Mouse (Mus musculus) MEL (cell line): ENCODE data around the gene Cpsf6. TPM values are rescaled to one million over a fixed set of nuclear protein-coding genes. Genes with fewer than 3 reads are reported as not detected.

Experiments used
- DNase-seq: peaks from one replicate; pipeline ENCODE4 v3.0.0; 2011; ENCODE audit warnings: low read depth, low spot score
- H3K27ac ChIP-seq: 2 replicates; pipeline ENCODE4 v1.5.1; 2012; ENCODE audit warnings: low read depth, mild to moderate bottlenecking, control low read depth, low read length, moderate library complexity; ENCODE audit not compliant: control insufficient read depth
- H3K27me3 ChIP-seq, 2 experiments: fragments of 150-350 bp in 1 of 2; sonication (generic) in 1 of 2; 2 replicates each; pipeline ENCODE4 v1.6.1; 2012; ENCODE audit warnings: low read length in 2 of 2, mild to moderate bottlenecking in 2 of 2, improper control_type of control experiment in 1 of 2, moderate library complexity in 1 of 2; ENCODE audit not compliant: insufficient read depth in 2 of 2, control insufficient read depth in 1 of 2
- H3K36me3 ChIP-seq, 2 experiments: 2 replicates each; pipeline ENCODE4 v1.6.1; 2012 to 2014; ENCODE audit warnings: low read length in 2 of 2, improper control_type of control experiment in 1 of 2, inconsistent platforms in 1 of 2, mild to moderate bottlenecking in 1 of 2; ENCODE audit not compliant: insufficient read depth in 2 of 2, control insufficient read depth in 1 of 2
- H3K4me1 ChIP-seq, 2 experiments: fragments of 150-350 bp in 1 of 2; sonication (generic) in 1 of 2; 2 replicates each; pipeline ENCODE4 v1.6.1; 2012; ENCODE audit warnings: low read length in 2 of 2, improper control_type of control experiment in 1 of 2, mild to moderate bottlenecking in 1 of 2; ENCODE audit not compliant: insufficient read depth in 2 of 2, control insufficient read depth in 1 of 2
- H3K4me3 ChIP-seq, 2 experiments: fragments of 150-350 bp in 1 of 2; sonication (generic) in 1 of 2; 2 replicates each; pipeline ENCODE4 v1.5.1; 2012; ENCODE audit warnings: low read depth in 2 of 2, low read length in 2 of 2, mild to moderate bottlenecking in 2 of 2, moderate library complexity in 2 of 2, control low read depth in 1 of 2, improper control_type of control experiment in 1 of 2; ENCODE audit not compliant: control insufficient read depth in 1 of 2, insufficient read depth in 1 of 2
- H3K79me2 ChIP-seq: 2 replicates; pipeline ENCODE4 v1.6.1; 2012; ENCODE audit warnings: mild to moderate bottlenecking, low read length, moderate library complexity; ENCODE audit not compliant: control insufficient read depth, poor library complexity, insufficient read depth
- H3K9ac ChIP-seq: 2 replicates; pipeline ENCODE4 v1.6.1; 2012; ENCODE audit warnings: low read depth, mild to moderate bottlenecking, control low read depth, low read length, moderate library complexity; ENCODE audit not compliant: control insufficient read depth, poor library complexity, severe bottlenecking
- H3K9me3 ChIP-seq: fragments of 150-350 bp; sonication (generic); replicated peaks from 2 replicates; pipeline ENCODE4 v1.6.1; 2012; ENCODE audit warnings: mild to moderate bottlenecking, low read length, improper control_type of control experiment, moderate library complexity; ENCODE audit not compliant: insufficient read depth
- BHLHE40 ChIP-seq: IDR thresholded peaks from 2 replicates; pipeline ENCODE4 v1.6.1; 2012; ENCODE audit warnings: low read depth, mild to moderate bottlenecking, inconsistent platforms, low read length, improper control_type of control experiment, borderline replicate concordance
- CHD1 ChIP-seq: IDR thresholded peaks from 2 replicates; pipeline ENCODE4 v1.6.1; 2012; ENCODE audit warnings: low read depth, mild to moderate bottlenecking, inconsistent platforms, low read length, improper control_type of control experiment
- ELF1 ChIP-seq: IDR thresholded peaks from 2 replicates; pipeline ENCODE4 v1.6.1; 2014; ENCODE audit warnings: low read depth, mild to moderate bottlenecking, inconsistent platforms, low read length, improper control_type of control experiment, moderate library complexity
- EP300 ChIP-seq, 2 experiments: IDR thresholded peaks; 2 replicates each; pipeline ENCODE4 v1.6.1; 2011; ENCODE audit warnings: improper control_type of control experiment in 2 of 2, low read length in 2 of 2, low read depth in 1 of 2, mild to moderate bottlenecking in 1 of 2
- ETS1 ChIP-seq: IDR thresholded peaks from 2 replicates; pipeline ENCODE4 v1.6.1; 2012; ENCODE audit warnings: low read depth, mild to moderate bottlenecking, inconsistent platforms, low read length, improper control_type of control experiment, moderate library complexity
- GABPA ChIP-seq: IDR thresholded peaks from 2 replicates; pipeline ENCODE4 v1.6.1; 2012; ENCODE audit warnings: low read depth, mild to moderate bottlenecking, inconsistent platforms, low read length, improper control_type of control experiment, moderate library complexity
- GATA1 ChIP-seq: IDR thresholded peaks from 2 replicates; pipeline ENCODE4 v1.6.1; 2011; ENCODE audit warnings: low read depth, low read length, improper control_type of control experiment
- JUND ChIP-seq: IDR thresholded peaks from 2 replicates; pipeline ENCODE4 v1.6.1; 2011; ENCODE audit warnings: low read depth, mild to moderate bottlenecking, improper control_type of control experiment, low read length
- MAFK ChIP-seq: IDR thresholded peaks from 2 replicates; pipeline ENCODE4 v1.6.1; 2011; ENCODE audit warnings: low read depth, mild to moderate bottlenecking, low read length, improper control_type of control experiment, borderline replicate concordance
- MXI1 ChIP-seq: IDR thresholded peaks from 2 replicates; pipeline ENCODE4 v1.6.1; 2011; ENCODE audit warnings: mild to moderate bottlenecking, low read depth, low read length, improper control_type of control experiment
- MYC ChIP-seq: IDR thresholded peaks from 2 replicates; pipeline ENCODE4 v1.6.1; 2011; ENCODE audit warnings: low read depth, mild to moderate bottlenecking, low read length, improper control_type of control experiment, moderate library complexity
- NELFE ChIP-seq: IDR thresholded peaks from 2 replicates; pipeline ENCODE4 v1.6.1; 2011; ENCODE audit warnings: low read depth, low read length, improper control_type of control experiment
- POLR2A ChIP-seq, 2 experiments: IDR thresholded peaks; 2 replicates each; pipeline ENCODE4 v1.6.1; 2011 to 2012; ENCODE audit warnings: low read length in 2 of 2, mild to moderate bottlenecking in 2 of 2, control low read depth in 1 of 2, improper control_type of control experiment in 1 of 2, low read depth in 1 of 2, moderate library complexity in 1 of 2; ENCODE audit not compliant: control insufficient read depth in 1 of 2, insufficient read depth in 1 of 2, poor library complexity in 1 of 2
- RAD21 ChIP-seq: IDR thresholded peaks from 2 replicates; pipeline ENCODE4 v1.6.1; 2011; ENCODE audit warnings: mild to moderate bottlenecking, low read depth, low read length, improper control_type of control experiment
- SIN3A ChIP-seq: IDR thresholded peaks from 2 replicates; pipeline ENCODE4 v1.6.1; 2012; ENCODE audit warnings: low read length, improper control_type of control experiment, inconsistent platforms
- TAL1 ChIP-seq: IDR thresholded peaks from 2 replicates; pipeline ENCODE4 v1.6.1; 2012; ENCODE audit warnings: mild to moderate bottlenecking, inconsistent platforms, low read length, moderate library complexity, mixed read lengths
- TBP ChIP-seq: IDR thresholded peaks from 2 replicates; pipeline ENCODE4 v1.8.0; 2011; ENCODE audit warnings: low read depth, low read length, improper control_type of control experiment
- TCF12 ChIP-seq: IDR thresholded peaks from 2 replicates; pipeline ENCODE4 v1.6.1; 2014; ENCODE audit warnings: low read depth, mild to moderate bottlenecking, inconsistent platforms, low read length, improper control_type of control experiment, moderate library complexity
- USF2 ChIP-seq, 2 experiments: IDR thresholded peaks; 2 replicates each; pipeline ENCODE4 v1.6.1; 2011 to 2012; ENCODE audit warnings: improper control_type of control experiment in 2 of 2, low read length in 2 of 2, borderline replicate concordance in 1 of 2, inconsistent platforms in 1 of 2, low read depth in 1 of 2, mild to moderate bottlenecking in 1 of 2; ENCODE audit not compliant: insufficient read depth in 1 of 2
- polyA plus RNA-seq, 2 experiments: library from polyadenylated mRNA; stranded (reverse) in 1 of 2; unstranded in 1 of 2; fragments of >175 nt in 1 of 2; fragments of >200 nt in 1 of 2; gene quantifications; 2 replicates each; pipeline versions ENCODE4 v1.2.1 to v1.2.4; 2012; ENCODE audit warnings: low replicate concordance in 2 of 2, low read depth in 1 of 2; ENCODE audit not compliant: insufficient read length in 2 of 2, insufficient read depth in 1 of 2, missing spikeins in 1 of 2
- total RNA-seq: library from RNA; depleted of rRNA; stranded (reverse); fragments of 300-350 nt; gene quantifications from 2 replicates; pipeline ENCODE4 v1.2.3, GENCODE M21; 2012

Cpsf6 gene
- total and polyA plus RNA-seq, 3 experiments = 85.7 to 88.2 TPM; not detected in 1

GRCm38 (mm10) chr10:117409373-117410354, 29.8 kb upstream of the Cpsf6 start:
- Histone ChIP-seq H3K79me2 (no peaks in the 10 kb centered on the region), H3K4me1 (peaks cover 12 to 34% of the 10 kb centered on the region in 2 experiments), H3K27ac (peak overlapping the region; percentile 84), H3K9ac (peak overlapping the region; percentile 53), H3K36me3 (peaks cover 0 to 15% of the 10 kb centered on the region in 2 experiments; a peak in 2 of 4 replicates), H3K4me3 (peak overlapping the region; percentile 46 to 63), H3K9me3 (no peaks in the 10 kb centered on the region), H3K27me3 (no peaks in the 10 kb centered on the region)
- peak; percentile 59 for DNase-seq
- TF ChIP-seq MYC (no peak), SIN3A (peak; percentile 7; the same call in 1 of the 2 replicates), EP300 (IDR thresholded peaks at IDR 0.05; ENCODE audit: low read depth in 1 of 2, low read length in 2 of 2) (peak; percentile 43 to 56; a peak in 3 of 4 replicates), GABPA (no peak), ETS1 (peak; percentile 80), JUND (0 out of 2 replicates have a peak, but pooled peaks have one; percentile 3), USF2 (IDR thresholded peaks at IDR 0.05; ENCODE audit: borderline replicate concordance in 1 of 2, insufficient read depth in 1 of 2, low read depth in 1 of 2, low read length in 2 of 2) (no peak), ELF1 (no peak), GATA1 (peak; percentile 11; the same call in 1 of the 2 replicates), RAD21 (no peak), CHD1 (no peak), TCF12 (peak; percentile 47), MAFK (no peak), TAL1 (peak; percentile 60)

GRCm38 (mm10) chr10:117408545-117409372, 28.9 kb upstream of the Cpsf6 start:
- no peaks in the 10 kb centered on the region for H3K27me3 ChIP-seq
- H3K9me3 ChIP-seq = no peaks in the 10 kb centered on the region
- no peaks in the 10 kb centered on the region for H3K79me2 ChIP-seq
- peaks cover 12 to 34% of the 10 kb centered on the region in 2 experiments for H3K4me1 ChIP-seq
- no peak for DNase-seq
- H3K9ac ChIP-seq = no peak overlapping the region
- H3K27ac ChIP-seq = no peak overlapping the region
- TF ChIP-seq BHLHE40 (no peak), NELFE (no peak), POLR2A (IDR thresholded peaks at IDR 0.05; ENCODE audit: control insufficient read depth in 1 of 2, insufficient read depth in 1 of 2, low read depth in 1 of 2, low read length in 2 of 2, poor library complexity in 1 of 2) (no peak), TBP (no peak), USF2 (IDR thresholded peaks at IDR 0.05; ENCODE audit: borderline replicate concordance in 1 of 2, insufficient read depth in 1 of 2, low read depth in 1 of 2, low read length in 2 of 2) (no peak), MYC (no peak), MXI1 (no peak)
- H3K4me3 ChIP-seq = no peak overlapping the region
- peaks cover 0 to 15% of the 10 kb centered on the region in 2 experiments; a peak in 2 of 4 replicates for H3K36me3 ChIP-seq
